Mouse (Mus musculus) brown adipose tissue, adult 24 weeks (tissue): Measurements from ENCODE around the gene Mapkap1. TPM values are rescaled to one million over a fixed set of nuclear protein-coding genes. Genes with fewer than 3 reads are reported as not detected.

Experiments used
- H3K27ac ChIP-seq: fragments of 200-500 bp; replicated peaks from 2 replicates; pipeline ENCODE4 v1.5.1; 2012; ENCODE audit warnings: low read depth, mild to moderate bottlenecking, low read length
- H3K4me1 ChIP-seq: fragments of 200-500 bp; 2 replicates; pipeline ENCODE4 v1.6.1; 2012; ENCODE audit warnings: low read length, mixed read lengths; ENCODE audit not compliant: control insufficient read depth, insufficient read depth, insufficient read length
- H3K4me3 ChIP-seq: fragments of 200-500 bp; 2 replicates; pipeline ENCODE4 v1.5.1; 2012; ENCODE audit warnings: low read depth, mild to moderate bottlenecking, low read length, moderate library complexity; ENCODE audit not compliant: insufficient read depth
- polyA plus RNA-seq: library from polyadenylated mRNA; stranded (reverse); fragments of >200 nt; gene quantifications from 2 replicates; pipeline ENCODE4 v1.2.4, GENCODE M21; 2012; ENCODE audit not compliant: missing spikeins, insufficient read depth, insufficient read length

Mapkap1 gene
- polyA plus RNA-seq, 1 experiment = 40.6 TPM

DNA sequence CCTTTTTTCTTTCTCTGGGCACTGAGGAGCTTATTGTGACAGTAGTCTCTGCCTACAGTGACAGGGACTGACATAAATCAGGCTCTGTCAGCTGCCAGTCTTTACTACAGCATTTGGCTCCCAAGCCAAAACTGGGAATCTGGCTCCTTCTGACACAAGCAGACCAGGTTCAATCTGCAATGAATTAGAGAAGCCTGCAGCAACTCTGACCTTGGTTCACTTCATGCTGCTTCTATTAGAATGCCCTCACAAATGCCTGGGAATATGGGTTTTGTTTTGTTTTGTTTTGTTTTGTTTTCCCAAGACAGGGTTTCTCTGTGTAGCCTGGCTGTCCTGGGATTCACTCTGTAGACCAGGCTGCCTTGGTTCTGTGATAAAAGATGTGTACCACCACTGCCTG, 126.7 kb downstream of the Mapkap1 start:
- Histone ChIP-seq H3K27ac (no peak overlapping the region), H3K4me3 (no peak overlapping the region), H3K4me1 (peaks cover 2% of the 10 kb centered on the region; the same call in 1 of the 2 replicates)

DNA sequence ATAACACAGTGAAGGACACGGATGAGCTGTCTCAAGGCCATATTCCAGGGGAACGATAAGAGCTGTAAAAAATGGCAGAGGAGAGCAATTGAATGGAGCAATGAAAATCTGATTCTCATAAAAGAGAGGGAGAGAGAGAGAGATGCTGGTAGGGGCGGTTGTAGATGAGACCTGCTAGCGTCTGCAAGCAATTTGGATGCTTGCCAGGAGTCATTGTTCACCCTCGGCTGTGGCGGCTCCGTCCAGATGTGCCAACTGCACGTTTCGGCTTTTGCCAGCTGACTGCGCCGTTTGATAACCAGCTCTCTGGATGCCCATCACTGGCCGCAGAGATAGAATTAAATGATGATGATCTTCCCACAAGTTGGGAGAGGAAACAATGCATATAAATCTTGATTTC, 128.4 kb downstream of the Mapkap1 start:
- Histone ChIP-seq H3K27ac (no peak overlapping the region), H3K4me1 (peaks cover 2% of the 10 kb centered on the region; the same call in 1 of the 2 replicates), H3K4me3 (no peak overlapping the region)

DNA sequence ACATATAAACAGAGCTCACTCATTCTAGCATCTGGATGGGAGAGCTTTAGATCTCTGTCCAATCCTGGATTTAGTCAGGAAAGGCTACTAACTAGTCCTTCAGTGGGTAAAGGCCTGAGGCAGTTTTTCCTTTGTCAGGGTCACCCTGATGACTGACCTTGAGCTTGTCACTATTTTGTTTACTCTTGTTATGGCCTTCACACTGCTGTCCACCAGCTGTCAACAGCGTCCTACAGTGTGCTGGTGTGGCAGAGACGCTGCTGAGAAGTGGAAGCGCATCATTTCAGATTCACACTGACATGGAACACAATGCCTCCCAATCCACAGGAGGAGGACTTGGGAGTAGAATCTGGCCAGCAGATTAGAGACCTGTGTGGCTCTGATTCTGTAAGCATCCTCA, 130.8 kb downstream of the Mapkap1 start:
- H3K4me1 ChIP-seq = no peaks in the 10 kb centered on the region
- H3K27ac ChIP-seq = no peak overlapping the region
- no peak overlapping the region for H3K4me3 ChIP-seq

DNA sequence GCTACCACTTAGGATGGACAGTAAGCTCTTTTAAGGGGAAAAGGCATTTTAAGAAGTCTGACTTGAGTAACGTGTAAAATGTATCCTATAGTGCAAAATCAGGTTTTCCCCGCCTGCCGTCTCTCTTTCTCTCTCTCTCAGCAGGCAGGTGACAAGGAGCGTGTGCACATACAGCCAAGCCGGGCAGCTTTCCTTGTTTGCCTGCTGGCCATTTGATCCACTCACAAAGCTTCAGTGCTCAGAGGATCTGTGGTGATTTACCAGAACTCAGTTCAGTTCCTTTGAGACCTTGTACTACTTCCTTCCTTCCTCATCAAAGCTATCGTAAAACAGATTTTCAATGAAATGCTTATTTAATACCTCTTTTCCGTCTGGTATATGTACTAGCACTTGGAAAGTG, 137.0 kb downstream of the Mapkap1 start:
- Histone ChIP-seq H3K27ac (no peak overlapping the region), H3K4me3 (no peak overlapping the region), H3K4me1 (peaks cover 2% of the 10 kb centered on the region; the same call in 1 of the 2 replicates)

DNA sequence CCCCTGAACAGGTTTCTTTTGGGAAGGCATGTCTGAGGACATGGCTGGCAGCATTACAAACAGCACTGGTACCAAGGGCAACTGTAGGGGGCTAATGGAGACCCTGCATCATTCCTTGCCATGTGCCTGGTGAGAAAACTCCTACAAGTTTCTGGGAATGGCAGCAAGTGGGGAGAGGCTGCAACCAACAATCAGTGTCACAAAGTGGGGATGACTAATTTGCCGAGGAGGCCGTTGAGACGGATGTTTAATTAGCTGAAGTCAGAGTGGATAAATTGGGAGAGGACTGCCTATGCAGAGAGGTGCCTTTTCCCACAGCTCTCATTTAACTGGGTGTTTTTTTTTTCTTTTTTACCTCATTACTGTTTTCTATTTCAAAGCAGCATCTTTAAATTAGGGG, 137.4 kb downstream of the Mapkap1 start:
- H3K27ac ChIP-seq = no peak overlapping the region
- H3K4me1 ChIP-seq = peaks cover 2% of the 10 kb centered on the region; the same call in 1 of the 2 replicates
- H3K4me3 ChIP-seq = no peak overlapping the region

DNA sequence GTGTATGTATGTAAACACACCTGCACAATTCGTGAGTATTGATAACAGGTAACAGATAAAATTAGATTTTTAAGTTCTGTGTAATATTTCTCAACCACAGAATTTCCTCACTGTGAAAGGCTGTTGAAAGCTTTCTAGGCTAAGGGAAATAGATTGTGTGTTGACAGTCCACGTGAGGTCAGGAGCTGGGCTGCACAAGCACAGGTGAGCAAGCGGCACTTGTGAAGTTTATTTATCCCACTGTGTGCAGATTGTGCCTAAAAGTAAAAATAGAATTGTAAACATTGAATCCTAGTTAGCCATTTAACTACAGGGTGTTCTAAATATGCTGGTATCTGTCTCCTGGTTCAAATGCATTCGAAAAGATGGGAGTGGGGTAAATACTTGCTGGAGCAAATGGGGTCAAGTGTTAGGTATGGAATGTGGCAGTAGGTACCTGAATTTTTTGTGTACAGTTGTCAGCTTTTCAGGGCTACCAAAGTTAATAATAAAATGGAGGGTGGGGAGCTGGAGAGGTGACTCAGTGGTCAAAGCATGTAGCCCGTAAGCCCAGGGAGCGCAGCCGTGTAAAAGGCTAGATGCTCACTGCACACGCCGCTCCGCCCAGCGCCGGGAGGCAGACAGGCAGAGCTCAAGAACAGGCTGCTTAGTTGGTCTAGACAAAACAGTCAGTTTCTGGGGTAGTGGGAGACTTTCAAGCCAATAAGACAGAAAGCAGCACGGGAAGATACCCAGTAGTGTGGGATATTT, 138.2 kb downstream of the Mapkap1 start:
- Histone ChIP-seq H3K27ac (no peak overlapping the region), H3K4me3 (no peak overlapping the region), H3K4me1 (peaks cover 2% of the 10 kb centered on the region; the same call in 1 of the 2 replicates)

DNA sequence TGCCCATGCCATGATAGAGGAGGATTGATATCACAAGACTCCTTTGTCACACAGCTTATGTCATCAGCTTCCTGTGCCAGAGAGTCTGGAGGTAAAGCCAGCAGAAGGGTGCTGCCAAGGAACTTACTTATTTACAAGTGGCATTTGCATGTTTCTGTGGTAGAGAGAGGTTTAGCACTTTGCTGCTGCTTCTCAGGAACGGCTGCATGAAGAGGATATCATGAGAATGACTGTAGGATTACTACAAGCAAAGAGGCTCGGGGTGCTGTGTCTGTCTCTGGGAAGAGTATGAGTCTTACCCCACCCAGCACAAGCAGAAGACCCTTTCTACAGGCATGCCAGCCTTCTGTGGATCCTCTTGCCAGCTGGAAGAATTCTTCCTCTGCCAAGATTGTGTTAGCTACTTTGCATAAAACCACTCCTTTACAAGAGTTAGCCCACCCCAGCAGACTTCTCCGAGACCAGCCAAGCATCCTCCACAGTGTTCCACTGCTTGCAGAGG, 139.7 kb downstream of the Mapkap1 start:
- Histone ChIP-seq H3K4me1 (peaks cover 2% of the 10 kb centered on the region; the same call in 1 of the 2 replicates), H3K27ac (no peak overlapping the region), H3K4me3 (no peak overlapping the region)

DNA sequence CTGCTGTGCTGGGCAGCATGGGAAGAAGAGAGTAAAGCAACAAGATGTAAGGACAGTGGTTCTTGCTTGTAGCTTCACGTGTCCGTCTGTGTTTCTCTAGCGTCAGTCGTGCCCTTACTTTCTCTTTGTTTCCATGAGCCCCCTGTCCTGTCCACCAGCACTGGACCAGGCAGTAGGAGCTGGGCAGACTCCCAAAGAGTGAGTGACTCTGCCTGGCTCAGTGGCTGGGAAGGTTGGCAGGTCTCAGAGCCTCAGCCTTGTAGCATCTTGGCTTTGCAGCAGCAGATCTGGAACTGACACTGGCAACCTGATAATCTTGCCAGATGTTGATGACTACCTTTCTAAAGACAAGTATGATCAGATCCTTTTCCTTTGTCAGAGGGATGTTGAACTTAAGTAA, 140.9 kb downstream of the Mapkap1 start:
- peaks cover 2% of the 10 kb centered on the region; the same call in 1 of the 2 replicates for H3K4me1 ChIP-seq
- no peak overlapping the region for H3K4me3 ChIP-seq
- H3K27ac ChIP-seq = no peak overlapping the region

DNA sequence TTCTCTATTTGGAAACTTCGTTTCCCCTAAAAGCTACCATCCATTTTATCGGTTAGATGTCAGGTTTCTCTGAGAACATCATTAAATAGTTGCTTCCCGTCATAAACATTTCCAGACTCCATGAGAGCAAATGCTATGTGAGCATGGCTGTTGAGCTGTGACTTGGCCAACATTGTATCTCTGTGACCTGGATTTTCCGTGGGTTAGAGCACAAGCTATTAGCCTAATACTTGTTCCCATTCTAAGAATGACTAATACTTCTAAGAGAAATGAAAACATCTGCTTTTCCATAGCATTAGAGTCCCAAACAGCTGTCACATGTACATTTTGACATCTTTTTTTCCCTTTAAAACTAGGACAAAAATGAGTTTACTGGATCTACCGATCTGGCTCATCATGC, 142.4 kb downstream of the Mapkap1 start:
- Histone ChIP-seq H3K4me1 (peaks cover under 1% of the 10 kb centered on the region; the same call in 1 of the 2 replicates), H3K4me3 (no peak overlapping the region), H3K27ac (no peak overlapping the region)

DNA sequence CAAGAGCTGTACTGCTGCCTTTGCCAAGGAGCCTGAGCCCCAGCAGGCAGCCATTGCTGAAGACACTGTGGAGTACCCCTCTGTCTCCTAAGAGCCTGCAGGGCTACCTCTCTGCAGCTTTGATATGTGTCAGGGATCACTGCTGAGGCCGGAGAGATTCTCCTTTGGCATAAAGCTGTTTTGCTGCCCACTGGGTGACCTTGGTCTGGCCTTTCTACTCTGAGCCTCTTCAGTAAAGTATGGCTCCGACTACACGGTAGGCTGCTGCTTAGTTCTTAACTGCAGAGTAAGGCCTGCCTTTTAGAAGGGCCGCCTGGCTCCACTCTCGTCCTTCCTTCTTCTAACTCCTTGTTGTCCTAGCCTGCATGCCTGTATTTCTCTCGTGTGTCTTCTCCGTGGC, 142.9 kb downstream of the Mapkap1 start:
- no peak overlapping the region for H3K27ac ChIP-seq
- H3K4me3 ChIP-seq = no peak overlapping the region
- no peaks in the 10 kb centered on the region; the same call in 1 of the 2 replicates for H3K4me1 ChIP-seq

DNA sequence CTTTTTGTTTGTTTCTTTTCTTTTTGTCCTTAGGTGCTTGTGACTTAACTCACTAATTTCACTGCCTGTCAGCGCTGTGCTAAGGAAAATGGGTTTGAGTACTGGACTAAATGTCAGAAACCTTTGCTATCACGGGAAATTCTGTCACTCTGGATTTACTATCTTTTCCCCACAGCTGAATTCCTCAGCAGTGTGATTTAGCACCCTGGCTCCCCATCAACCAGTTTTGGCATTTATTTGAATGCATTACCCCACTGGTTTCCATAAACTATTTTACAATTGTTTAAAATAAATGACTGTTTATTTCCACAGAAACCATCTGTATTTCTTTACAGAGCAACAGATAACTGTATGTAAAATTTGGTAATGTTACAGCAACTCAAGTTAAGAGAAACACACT, 146.2 kb downstream of the Mapkap1 start:
- H3K4me3 ChIP-seq = no peak overlapping the region
- H3K27ac ChIP-seq = no peak overlapping the region
- no peaks in the 10 kb centered on the region for H3K4me1 ChIP-seq

DNA sequence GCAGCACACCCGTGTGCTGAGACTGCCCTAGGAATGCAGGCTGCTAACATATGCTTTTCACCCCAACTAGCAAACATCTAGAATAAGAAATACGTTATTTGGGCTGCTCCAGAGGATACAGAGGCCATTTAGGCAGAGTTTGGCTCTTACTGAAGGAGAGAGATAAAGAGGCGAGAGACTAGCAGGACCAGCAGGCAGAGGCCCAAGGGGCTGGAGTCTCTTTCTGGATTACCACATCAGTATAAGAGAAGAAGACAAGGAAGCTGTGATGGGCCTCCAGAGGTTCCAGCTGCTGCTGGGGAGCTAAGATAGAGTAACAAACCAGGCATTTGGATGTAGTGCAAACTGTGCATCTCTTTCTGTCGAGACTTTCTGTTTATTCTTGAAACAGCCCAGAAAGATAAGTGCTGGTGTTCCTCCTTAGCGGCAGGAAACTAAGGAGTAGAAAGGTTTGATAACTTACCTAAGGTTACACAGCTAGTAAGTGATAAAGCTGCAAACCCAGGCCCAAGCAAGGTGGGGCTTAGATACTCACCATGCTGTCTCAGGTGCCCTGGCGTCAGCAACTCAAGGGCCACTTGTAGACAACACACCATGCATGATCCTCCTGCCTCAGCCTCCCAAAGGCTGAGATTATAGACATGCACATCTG, 147.1 kb downstream of the Mapkap1 start:
- no peak overlapping the region for H3K27ac ChIP-seq
- H3K4me3 ChIP-seq = no peak overlapping the region
- no peaks in the 10 kb centered on the region for H3K4me1 ChIP-seq

DNA sequence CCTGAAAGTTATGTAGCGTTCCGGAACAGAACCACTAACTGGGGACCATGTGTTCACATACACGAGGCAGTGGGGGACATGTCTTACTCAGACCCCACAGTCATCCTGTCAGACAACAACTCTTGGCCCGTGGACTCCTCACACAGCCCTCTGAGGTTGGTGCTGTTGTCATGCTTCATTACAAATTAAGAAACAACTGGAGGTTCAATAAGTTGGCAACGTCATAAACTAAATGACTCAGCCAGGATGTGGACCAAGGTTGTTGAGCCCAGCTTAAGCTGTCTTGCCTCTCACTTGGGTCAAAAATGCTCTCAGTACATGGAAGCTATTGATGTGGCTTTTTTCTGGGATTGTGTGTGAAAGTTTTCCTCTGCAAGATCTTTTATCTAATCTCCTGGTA, 153.6 kb downstream of the Mapkap1 start:
- Histone ChIP-seq H3K4me1 (no peaks in the 10 kb centered on the region; the same call in none of the 2 replicates), H3K4me3 (no peak overlapping the region), H3K27ac (no peak overlapping the region)

DNA sequence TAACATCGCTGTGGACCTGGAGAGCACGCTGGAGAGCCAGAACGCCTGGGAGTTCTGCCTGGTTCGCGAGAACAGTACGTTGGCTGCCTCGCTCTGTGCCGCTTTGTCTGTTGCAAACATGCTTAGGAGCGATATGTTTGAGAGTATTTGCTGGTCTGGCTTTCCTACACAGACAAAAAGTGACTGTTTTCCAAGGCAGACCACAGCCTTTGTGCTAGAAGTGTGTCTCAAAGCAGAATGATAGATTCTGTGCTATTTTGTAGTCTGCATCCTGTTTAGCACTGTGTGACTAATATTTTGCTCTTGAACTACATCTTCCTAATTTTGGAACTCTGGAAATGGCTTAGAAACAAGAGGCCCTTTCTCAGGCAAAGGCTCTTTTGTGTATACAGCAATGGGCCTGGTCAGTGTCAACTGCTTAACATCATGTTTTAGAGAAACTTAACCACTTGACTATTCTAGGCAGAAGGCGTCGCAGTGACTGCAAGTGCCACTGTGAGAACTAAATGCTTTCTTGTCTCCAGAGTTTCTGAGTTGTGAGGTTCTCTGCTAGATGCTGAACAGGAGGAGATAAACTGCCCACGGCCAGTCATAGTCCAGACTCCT, 156.6 kb downstream of the Mapkap1 start:
- Histone ChIP-seq H3K27ac (no peak overlapping the region), H3K4me1 (peaks cover under 1% of the 10 kb centered on the region), H3K4me3 (no peak overlapping the region)

DNA sequence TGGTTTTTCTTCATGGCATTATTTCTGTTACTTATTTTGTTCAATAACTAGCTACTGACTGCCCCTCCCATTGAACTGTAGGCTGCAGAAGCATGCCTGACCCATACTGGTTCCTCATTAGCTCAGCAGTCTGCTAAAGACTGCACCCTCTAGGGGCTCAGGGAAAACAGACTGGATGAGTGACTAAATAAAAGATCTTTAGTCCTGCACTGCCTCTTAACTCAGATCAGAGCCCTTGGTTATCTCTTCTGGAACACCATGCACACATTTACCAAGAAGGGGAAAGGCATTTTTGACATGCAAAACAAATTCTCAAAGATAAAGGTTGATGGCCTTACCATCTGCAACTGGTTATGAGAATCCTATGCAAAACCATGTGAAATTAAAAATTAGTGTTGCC, 157.3 kb downstream of the Mapkap1 start:
- peaks cover 4% of the 10 kb centered on the region for H3K4me1 ChIP-seq
- no peak overlapping the region for H3K27ac ChIP-seq

More for the DNA sequence above, 157.3 kb downstream of the Mapkap1 start:
- no peak overlapping the region for H3K4me3 ChIP-seq
